Mouse (Mus musculus) heart, postnatal 0 days (tissue): ENCODE data around the gene Syngr3. TPM values are rescaled to one million over a fixed set of nuclear protein-coding genes. Genes with fewer than 3 reads are reported as not detected.

ENCODE experiments used
- ATAC-seq: fragments of 200-750 bp; cut with Nextera tagmentation; 2 replicates; pipeline ENCODE4 v1.8.0; 2017; ENCODE audit warnings: low read depth, moderate number of reproducible peaks, moderate library complexity; ENCODE audit not compliant: insufficient read depth
- DNase-seq: peaks from one replicate; pipeline ENCODE4 v3.0.0-alpha.2; 2016; ENCODE audit warnings: low spot score
- H3K27ac ChIP-seq: fragments of 300-500 bp; sonication (generic); 2 replicates; pipeline ENCODE4 v1.5.1; 2014; ENCODE audit warnings: low read depth, mild to moderate bottlenecking
- H3K27me3 ChIP-seq: fragments of 300-500 bp; sonication (generic); 2 replicates; pipeline ENCODE4 v1.6.1; 2014; ENCODE audit warnings: low read length, mixed read lengths; ENCODE audit not compliant: control insufficient read depth, insufficient read depth
- H3K36me3 ChIP-seq: fragments of 300-500 bp; sonication (generic); replicated peaks from 2 replicates; pipeline ENCODE4 v1.6.1; 2014; ENCODE audit warnings: low read length, mixed read lengths; ENCODE audit not compliant: control insufficient read depth, insufficient read depth
- H3K4me1 ChIP-seq: fragments of 300-500 bp; sonication (generic); 2 replicates; pipeline ENCODE4 v1.6.1; 2014; ENCODE audit warnings: antibody characterized with exemption; ENCODE audit not compliant: control insufficient read depth, insufficient read depth
- H3K4me2 ChIP-seq: fragments of 300-500 bp; sonication (generic); 2 replicates; pipeline ENCODE4 v1.6.1; 2014; ENCODE audit warnings: low read depth, mild to moderate bottlenecking, low read length, moderate library complexity
- H3K4me3 ChIP-seq: fragments of 300-500 bp; sonication (generic); 2 replicates; pipeline ENCODE4 v1.5.1; 2014; ENCODE audit warnings: low read depth, low read length
- H3K9ac ChIP-seq: fragments of 300-500 bp; sonication (generic); replicated peaks from 2 replicates; pipeline ENCODE4 v1.6.1; 2014; ENCODE audit warnings: low read depth, low read length, mixed read lengths
- H3K9me3 ChIP-seq: fragments of 300-500 bp; sonication (generic); replicated peaks from 2 replicates; pipeline ENCODE4 v1.6.1; 2016; ENCODE audit warnings: low read length; ENCODE audit not compliant: control insufficient read depth
- CTCF ChIP-seq: IDR thresholded peaks from 2 replicates; pipeline ENCODE4 v1.5.1; 2016; ENCODE audit warnings: antibody characterized with exemption, control low read depth, low read depth
- EP300 ChIP-seq: IDR thresholded peaks from 2 replicates; pipeline ENCODE4 v1.6.1; 2016; ENCODE audit warnings: antibody characterized with exemption, low read depth
- WGBS: fragments of 180-500 bp; shearing (Covaris S2); extraction: QIAGEN DNeasy Blood & Tissue Kit; methylation state at CpG from one replicate; pipeline ENCODE4 v1.1.7; 2014; 5-methylcytosine and 5-hydroxymethylcytosine counted together
- polyA plus RNA-seq: library from polyadenylated mRNA; unstranded; fragments of >200 nt; fragmentation: Nextera tagmentation; extraction: Ambion mirVana; gene quantifications from 2 replicates; pipeline ENCODE4 v1.2.1, GENCODE M21; 2015
- total RNA-seq: library from RNA; depleted of rRNA; stranded (reverse); fragments of >200 nt; gene quantifications from 2 replicates; pipeline ENCODE4 v1.2.3, GENCODE M21; 2014; ENCODE audit warnings: low replicate concordance

Syngr3 gene
- total and polyA plus RNA-seq, 2 experiments from 2014 or later = 0.16 TPM; not detected in 1

DNA sequence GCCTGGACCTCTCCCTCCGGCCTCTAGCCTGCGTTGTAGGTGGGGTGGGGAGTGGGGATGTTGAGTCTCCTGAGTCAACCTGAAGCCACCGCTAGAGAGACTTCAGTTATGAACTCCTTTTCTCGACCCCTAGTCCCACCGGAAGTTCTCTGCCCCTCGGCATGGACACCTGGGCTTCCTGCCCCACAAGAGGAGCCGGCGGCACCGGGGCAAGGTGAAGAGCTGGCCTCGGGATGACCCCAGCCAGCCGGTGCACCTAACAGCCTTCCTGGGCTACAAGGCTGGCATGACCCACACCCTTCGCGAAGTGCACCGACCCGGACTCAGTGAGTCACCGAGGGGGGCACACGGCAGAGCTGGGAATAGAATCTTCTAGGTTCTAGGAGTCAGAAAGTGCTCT lies 38.4 kb upstream of the Syngr3 start:
- no peaks in the 10 kb centered on the region for H3K9me3 ChIP-seq
- no peak overlapping the region for H3K4me3 ChIP-seq
- H3K4me1 ChIP-seq = peaks cover 24% of the 10 kb centered on the region
- no peak overlapping the region for H3K4me2 ChIP-seq
- TF ChIP-seq EP300 (no peak), CTCF (no peak)
- H3K27me3 ChIP-seq = no peaks in the 10 kb centered on the region
- WGBS = 63% methylated on average over 17 of the region's 17 CpGs
- H3K36me3 ChIP-seq = no peaks in the 10 kb centered on the region
- H3K27ac ChIP-seq = no peak overlapping the region
- no peak overlapping the region for H3K9ac ChIP-seq
- DNase-seq (no peak), ATAC-seq (no peak)

DNA sequence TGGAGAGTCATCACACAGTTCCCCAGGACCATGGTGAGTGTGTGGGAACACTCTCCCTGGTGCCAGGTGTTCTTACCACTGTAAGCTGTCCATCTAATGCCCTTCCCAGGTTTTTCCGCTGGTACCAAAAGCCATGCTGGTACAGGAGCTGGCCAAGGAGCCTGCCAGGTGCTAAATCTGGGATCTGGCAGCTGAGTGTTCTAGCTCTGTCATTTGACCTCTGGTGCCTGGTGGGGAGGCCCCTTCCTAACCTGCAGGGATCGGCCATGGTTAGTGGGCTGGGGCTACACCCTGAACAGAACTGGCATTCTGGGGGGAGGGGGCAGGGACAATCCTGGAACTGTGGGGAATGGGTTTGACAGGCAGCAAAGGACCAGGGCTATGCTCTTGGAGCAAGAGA lies 37.9 kb upstream of the Syngr3 start, which contains the start of gene Rpl3l:
Gene Rpl3l, plus strand, starts transcription at position 203 of the 400 bp plus-strand sequence.
- TF ChIP-seq CTCF = no peak
- no peak for TF ChIP-seq EP300
- peaks cover under 1% of the 10 kb centered on the region; the same call in 1 of the 2 replicates for H3K36me3 ChIP-seq
- no peak within 1 kb of the TSS for H3K27ac ChIP-seq
- WGBS = 54% methylated on average over 2 of the region's 2 CpGs
- ATAC-seq (no peak), DNase-seq (no peak)
- no peak within 1 kb of the TSS for H3K4me3 ChIP-seq
- peaks cover 23% of the 10 kb centered on the region for H3K4me1 ChIP-seq
- no peak within 1 kb of the TSS for H3K9ac ChIP-seq
- no peaks in the 10 kb centered on the region for H3K9me3 ChIP-seq
- H3K27me3 ChIP-seq = no peaks in the 10 kb centered on the region
- no peak within 1 kb of the TSS for H3K4me2 ChIP-seq

DNA sequence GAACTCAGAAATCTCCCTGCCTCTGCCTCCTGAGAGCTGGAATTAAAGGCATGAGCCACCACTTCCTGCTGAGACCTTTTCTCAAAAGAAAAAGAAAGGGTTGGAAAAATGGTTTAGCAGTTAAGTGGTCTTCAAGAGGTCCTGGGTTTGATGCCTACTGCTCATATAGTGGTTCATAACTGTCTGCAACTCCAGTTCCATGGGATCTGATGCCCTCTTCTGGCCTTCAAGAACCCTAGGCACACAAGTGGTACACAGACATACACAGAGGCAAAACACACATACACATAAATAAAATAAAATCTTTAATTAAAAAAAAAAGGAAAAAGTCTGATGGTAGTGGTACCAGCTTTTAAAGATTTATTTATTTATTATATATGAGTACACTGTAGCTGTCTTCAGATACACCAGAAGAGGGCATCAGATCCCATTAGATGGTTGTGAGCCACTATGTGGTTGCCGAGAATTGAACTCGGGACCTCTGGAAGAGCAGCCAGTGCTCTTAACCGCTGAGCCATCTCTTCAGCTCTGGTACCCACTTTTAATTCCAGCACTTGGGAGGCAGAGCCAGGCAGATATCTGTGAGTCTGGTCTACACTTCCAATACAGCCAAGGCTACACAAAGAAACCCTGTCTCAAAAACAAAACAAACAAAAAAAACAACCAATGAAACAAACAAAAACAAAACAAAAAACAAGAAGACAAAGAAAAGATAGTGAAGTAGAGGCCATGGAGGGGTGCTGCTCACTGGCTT lies 36.1 kb upstream of the Syngr3 start:
- Histone ChIP-seq H3K9me3 (no peaks in the 10 kb centered on the region), H3K36me3 (peaks cover 16% of the 10 kb centered on the region), H3K4me1 (peaks cover 27% of the 10 kb centered on the region; the same call in 1 of the 2 replicates), H3K9ac (no peak overlapping the region), H3K4me2 (no peak overlapping the region), H3K27me3 (no peaks in the 10 kb centered on the region), H3K4me3 (no peak overlapping the region), H3K27ac (no peak overlapping the region)
- WGBS = 72% methylated on average over 3 of the region's 3 CpGs
- TF ChIP-seq EP300 (no peak), CTCF (no peak)
- ATAC-seq (no peak), DNase-seq (no peak)

DNA sequence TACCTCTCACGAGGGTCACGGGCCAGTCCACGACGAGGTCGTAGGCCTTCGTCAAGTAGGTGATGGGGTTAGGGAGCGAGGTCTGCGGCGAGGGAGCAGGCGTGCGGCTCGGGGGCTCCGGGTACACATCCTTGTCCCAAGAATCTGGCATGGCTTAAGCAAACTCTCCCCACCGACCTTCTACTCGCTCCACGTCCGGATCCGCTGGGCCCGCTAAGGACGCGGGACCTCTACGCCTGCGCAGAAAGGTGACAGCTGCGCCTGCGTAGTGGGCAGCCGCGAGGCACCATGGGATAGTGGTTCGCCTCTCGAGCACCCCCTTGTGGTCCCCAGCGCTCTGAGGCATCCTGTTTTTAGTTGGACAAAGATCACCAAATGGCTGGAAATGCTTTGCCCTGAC lies 34.4 kb upstream of the Syngr3 start, which contains the start of gene Ndufb10:
Gene Ndufb10, minus strand, starts transcription at position 295 of the 400 bp plus-strand sequence.
- Histone ChIP-seq H3K9me3 (no peaks in the 10 kb centered on the region), H3K4me2 (peak within 1 kb of the TSS; percentile 76), H3K36me3 (peaks cover 16% of the 10 kb centered on the region), H3K27ac (peak within 1 kb of the TSS; percentile 95), H3K9ac (peak within 1 kb of the TSS; percentile 93), H3K27me3 (no peaks in the 10 kb centered on the region), H3K4me1 (peaks cover 27% of the 10 kb centered on the region; the same call in 1 of the 2 replicates), H3K4me3 (peak within 1 kb of the TSS; percentile 91)
- under 1% methylated on average over 30 of the region's 30 CpGs for WGBS
- TF ChIP-seq CTCF (peak; percentile 95), EP300 (no peak)
- DNase-seq (peak; percentile 93), ATAC-seq (peak; percentile 77)

DNA sequence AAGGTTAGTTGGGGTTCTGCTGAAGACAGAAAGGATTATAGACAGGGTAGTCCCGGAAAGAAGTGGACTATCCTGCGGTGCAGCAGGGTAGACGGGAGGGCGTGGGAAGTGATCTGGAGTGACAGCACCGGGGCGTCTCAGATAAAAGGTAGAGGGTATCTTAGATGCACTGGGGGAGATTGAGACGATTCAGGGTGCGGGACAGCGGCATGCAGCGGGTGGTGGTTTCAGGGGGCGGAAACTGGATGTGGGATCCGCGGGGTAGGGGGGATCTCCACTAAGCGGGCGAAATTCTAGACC lies 34.1 kb upstream of the Syngr3 start:
- H3K4me3 ChIP-seq = peak overlapping the region; percentile 91
- 1% methylated on average over 15 of the region's 15 CpGs for WGBS
- peak; percentile 7; the same call in 1 of the 2 replicates for ATAC-seq
- H3K9ac ChIP-seq = peak overlapping the region; percentile 93
- no peak for DNase-seq
- H3K27ac ChIP-seq = peak overlapping the region; percentile 95
- H3K9me3 ChIP-seq = no peaks in the 10 kb centered on the region
- peak overlapping the region; percentile 76 for H3K4me2 ChIP-seq
- no peaks in the 10 kb centered on the region for H3K27me3 ChIP-seq
- peaks cover 16% of the 10 kb centered on the region for H3K36me3 ChIP-seq
- peaks cover 27% of the 10 kb centered on the region; the same call in 1 of the 2 replicates for H3K4me1 ChIP-seq
- TF ChIP-seq EP300 (no peak), CTCF (no peak)
